Mouse (Mus musculus) 3134 (cell line): ENCODE results near the gene Sema4c.

Source experiments
- DNase-seq: peaks from one replicate; pipeline ENCODE4 v3.0.0-alpha.2; 2011; ENCODE audit warnings: low spot score; ENCODE audit not compliant: insufficient read length; ENCODE audit errors: extremely low read depth

The Sema4c gene

DNA sequence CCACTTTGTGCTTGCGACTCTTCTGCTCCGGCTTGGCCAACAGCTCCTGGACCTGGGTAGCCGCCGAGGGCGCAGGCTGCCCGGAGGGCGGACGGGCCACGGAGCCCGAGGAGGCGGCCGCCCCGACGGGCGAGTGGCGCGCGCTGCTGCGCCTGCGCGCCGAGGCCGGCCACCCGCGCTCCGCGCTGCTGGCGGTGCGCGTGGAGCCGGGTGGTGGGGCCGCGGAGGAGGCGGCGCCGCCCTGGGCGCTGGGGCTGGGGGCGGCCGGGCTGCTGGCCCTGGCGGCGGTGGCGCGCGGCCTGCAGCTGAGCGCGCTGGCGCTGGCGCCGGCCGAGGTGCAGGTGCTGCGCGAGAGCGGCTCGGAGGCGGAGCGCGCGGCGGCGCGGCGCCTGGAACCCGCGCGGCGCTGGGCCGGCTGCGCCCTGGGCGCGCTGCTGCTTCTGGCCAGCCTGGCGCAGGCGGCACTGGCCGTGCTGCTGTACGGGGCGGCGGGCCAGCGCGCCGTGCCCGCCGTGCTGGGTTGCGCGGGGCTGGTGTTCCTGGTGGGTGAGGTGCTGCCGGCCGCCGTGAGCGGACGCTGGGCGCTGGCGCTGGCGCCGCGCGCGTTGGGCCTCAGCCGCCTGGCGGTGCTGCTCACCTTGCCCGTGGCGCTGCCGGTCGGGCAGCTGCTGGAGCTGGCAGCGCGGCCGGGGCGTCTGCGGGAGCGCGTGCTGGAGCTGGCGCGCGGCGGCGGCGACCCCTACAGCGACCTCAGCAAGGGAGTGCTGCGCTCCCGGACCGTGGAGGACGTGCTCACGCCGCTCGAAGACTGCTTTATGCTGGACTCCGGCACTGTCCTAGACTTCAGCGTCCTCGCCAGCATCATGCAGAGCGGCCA, 45.8 kb downstream of the Sema4c start:
- DNase-seq: peak; percentile 72

GRCm38 (mm10) chr1:36511289-36512021, 46.7 kb downstream of the Sema4c start, which contains the start of gene Cnnm3:
Gene Cnnm3 (plus strand): TSS chr1:36511867.
- peak; percentile 98 for DNase-seq

DNA sequence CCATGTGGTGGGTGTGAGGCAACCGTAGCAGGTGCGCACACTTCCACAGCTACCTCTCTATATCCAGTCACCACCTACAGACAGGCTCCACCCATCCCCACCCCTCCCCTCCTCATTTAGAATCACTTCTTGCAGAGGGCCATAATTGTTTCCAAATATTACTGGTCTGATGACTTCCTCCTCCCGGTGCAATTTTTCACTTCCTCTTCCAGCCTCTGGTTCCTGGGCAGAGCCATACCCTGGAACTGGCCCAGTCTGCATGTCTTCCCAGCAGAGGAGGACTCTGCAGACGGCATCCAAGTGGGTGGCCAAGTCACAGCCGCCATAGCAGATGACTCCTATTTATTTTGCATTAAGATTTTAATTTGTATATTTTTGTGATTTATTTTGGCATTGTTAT, 49.9 kb downstream of the Sema4c start:
- no peak for DNase-seq

- DNase-seq: no peak
Measured at GRCm38 (mm10) chr1:36501261-36501660, 56.9 kb downstream of the Sema4c start.
